Mouse (Mus musculus) cortical plate, adult 2 months (tissue): ENCODE measurements at regions not wholly inside any gene's neighbourhood (a gene's known extent, or its start where the extent isn't known, plus 50 kb on each side); places are given as distances from the start of the nearest gene placed in this dataset.

ENCODE experiments used
- CTCF ChIP-seq: fragments of 200-500 bp; IDR thresholded peaks from 2 replicates; pipeline ENCODE4 v1.5.1; 2011; ENCODE audit warnings: mild to moderate bottlenecking, control low read depth, low read length; ENCODE audit not compliant: insufficient read depth; ENCODE audit errors: extremely low read depth
- POLR2A ChIP-seq: fragments of 200-500 bp; IDR thresholded peaks from 2 replicates; pipeline ENCODE4 v1.6.1; 2011; ENCODE audit warnings: mild to moderate bottlenecking, low read length, control low read depth; ENCODE audit not compliant: insufficient read depth; ENCODE audit errors: extremely low read depth

GRCm38 (mm10) chr10:46828164-46828563, 1250.5 kb downstream of the Hace1 start:
- TF ChIP-seq CTCF (no peak), POLR2A (no peak)
